Mouse (Mus musculus) adrenal gland, postnatal 10 days (tissue): Measurements from ENCODE around the gene Slc16a10. TPM values are rescaled to one million over a fixed set of nuclear protein-coding genes. Genes with fewer than 3 reads are reported as not detected.

Source experiments
- DNase-seq: peaks from one replicate; pipeline ENCODE4 v3.0.0; 2021; ENCODE audit warnings: mixed read lengths
- long read RNA-seq, 2 experiments: library from polyadenylated mRNA; stranded (forward); transcript quantifications; one replicate each; pipeline ENCODE4 v2.0.0; 2021
- total RNA-seq, 2 experiments: library from RNA; stranded (reverse); gene quantifications; 2 replicates each; pipeline ENCODE4 v1.2.3; 2021

Slc16a10 gene
- total RNA-seq = 10 to 100 TPM; 17.0 to 18.4 TPM
- long read RNA-seq, experiment 1, full-length matches to known transcripts = 16 of 23 reads
- long read RNA-seq, experiment 1, partial matches to known transcripts = 1 of 23 reads
- long read RNA-seq, experiment 1, other reads (novel, unspliced or antisense) = 6 of 23 reads
- long read RNA-seq, experiment 2, full-length matches to known transcripts = 6 of 12 reads
- long read RNA-seq, experiment 2, partial matches to known transcripts = 0 of 12 reads
- long read RNA-seq, experiment 2, other reads (novel, unspliced or antisense) = 6 of 12 reads

DNA sequence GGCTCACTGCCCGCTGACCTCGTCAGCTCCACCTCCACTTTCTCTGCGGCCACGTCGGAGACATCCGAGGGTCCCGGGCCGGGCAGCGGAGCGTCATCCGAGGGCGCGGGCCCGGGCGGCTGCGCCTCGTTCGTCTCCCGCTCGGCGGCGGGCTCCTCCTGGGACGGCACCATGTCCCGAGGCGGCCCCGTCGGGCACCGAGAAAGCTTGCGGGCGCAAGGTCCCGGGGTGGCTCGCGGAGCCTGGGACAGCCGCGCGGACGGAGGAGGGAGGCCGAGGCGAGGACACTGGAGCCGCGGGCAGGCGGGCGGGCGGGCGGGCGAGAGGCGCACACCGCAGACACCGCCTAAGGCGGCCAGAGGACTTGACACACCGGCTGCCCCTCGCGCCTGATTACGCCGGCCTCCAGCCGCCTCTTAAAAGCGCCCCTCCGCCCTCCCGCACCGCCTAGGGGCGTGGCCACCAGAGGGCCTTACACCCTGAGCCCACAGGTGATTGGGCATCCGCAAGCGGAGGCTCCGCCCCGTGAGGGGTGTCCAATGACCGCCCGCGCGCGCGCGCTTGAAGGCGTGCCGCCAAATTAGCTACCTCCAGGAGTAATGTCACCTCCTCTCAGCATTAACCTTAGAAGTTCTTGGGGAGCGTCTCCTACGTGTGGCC, at the start of gene Slc16a10:
TSS of gene Slc16a10 (minus strand) at position 395 of the 660 bp plus-strand sequence.
- peak; percentile 98 for DNase-seq

DNA sequence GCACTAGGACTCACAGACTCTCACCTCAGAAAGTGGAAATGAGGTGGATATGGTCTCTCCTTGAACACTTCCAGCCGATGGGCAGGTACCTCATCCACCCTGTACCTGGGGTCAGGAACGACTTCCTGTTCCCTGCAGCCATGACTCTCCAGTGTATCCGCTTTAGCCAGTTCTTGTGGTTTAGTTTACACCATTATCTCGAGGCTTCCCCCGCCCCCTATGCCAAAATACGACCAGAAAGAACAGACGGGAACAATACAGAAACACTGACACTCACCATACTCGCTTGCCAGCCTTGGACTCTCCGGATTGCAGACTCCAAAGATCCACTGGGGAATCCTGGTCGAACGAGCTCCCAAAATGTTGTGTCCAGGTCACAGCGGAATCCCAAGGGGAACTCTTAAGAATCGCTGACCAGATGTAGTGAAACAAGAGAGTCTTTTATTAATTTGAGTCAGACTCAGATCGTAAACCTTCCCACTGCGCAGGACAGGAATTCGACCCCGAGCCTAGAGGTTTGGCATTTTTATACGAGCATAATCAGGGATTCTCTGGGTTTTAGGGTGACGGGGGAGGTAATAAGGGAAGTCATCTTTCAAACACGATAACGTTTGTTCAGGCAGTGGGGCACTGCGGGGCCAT, 49.4 kb upstream of the Slc16a10 start:
- no peak for DNase-seq

DNA sequence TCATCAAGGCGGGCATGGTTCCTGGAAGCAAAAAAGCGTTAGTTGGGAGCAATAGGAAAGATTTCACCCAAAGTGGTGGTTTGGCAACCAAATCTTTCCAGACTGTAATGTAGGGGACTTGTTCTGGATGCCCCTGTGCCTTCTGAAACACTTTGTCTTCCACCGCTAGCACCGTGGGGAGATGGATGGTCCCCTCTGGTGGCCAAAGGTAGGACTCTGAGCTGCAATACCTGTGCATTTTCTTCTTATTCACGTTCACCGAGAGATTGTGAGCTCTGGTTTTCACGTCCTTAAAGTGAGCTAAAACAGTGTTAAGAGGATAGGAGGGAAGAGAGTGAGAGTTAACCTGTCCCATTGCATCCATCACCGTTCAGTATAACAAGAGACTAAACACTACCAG, 48.8 kb upstream of the Slc16a10 start:
- DNase-seq = no peak

DNA sequence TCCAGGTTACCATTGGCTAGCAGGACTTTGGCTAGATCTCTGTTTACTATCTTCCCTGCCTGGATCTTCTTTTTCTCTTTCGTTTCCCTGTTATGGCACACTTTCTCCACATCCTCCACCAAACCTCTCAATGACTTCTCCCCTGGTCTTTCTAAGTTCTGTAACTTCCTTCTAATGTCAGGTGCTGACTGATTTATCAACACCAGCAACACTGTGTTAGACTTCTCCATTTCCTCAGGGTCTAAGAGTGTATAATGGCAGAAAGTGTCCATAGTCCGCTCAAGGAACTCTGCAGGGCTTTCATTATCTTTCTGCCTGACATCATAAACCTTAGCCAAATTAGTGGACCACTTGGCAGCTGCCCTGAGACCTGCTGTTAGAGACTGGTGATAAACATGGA, 47.6 kb upstream of the Slc16a10 start:
- DNase-seq = no peak

DNA sequence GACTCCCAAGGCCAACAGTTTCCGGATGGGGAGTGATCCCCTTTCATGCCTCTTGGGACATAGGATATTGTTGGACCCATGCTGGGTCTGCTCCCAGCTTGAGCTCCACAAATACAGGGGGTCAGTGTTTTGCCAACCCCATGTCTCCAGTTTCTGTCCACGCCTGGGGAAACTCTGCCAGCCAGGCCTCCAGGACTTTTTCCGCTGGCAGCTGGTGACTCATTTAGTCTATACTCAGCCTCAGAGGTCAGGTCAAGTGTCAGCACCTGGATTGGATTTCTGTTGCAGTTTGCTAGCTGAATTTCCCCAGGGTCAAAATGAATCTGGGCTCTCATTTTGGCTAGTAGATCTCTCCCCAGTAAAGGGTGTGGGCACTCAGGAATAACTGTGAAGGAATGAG, 46.8 kb upstream of the Slc16a10 start:
- no peak for DNase-seq

DNA sequence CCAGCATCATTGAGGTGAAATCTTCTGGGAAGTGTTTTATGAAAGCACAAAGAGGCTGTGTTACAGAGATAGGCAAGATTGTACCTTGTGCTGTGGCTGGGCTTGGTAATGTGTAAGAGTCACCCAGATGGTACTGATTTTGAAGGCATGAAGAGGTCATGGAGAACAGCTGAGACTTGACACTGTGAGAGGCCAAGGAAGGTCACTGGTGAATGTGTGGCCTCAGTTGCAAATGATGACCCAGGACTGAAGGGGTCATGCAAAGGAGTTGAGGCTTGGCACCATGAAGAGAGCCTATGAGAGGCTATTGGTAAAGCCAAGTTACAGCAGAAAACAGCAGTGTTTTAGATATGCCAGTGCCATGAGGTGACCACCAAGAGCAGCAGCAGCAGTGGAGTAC, 43.9 kb upstream of the Slc16a10 start:
- no peak for DNase-seq

DNA sequence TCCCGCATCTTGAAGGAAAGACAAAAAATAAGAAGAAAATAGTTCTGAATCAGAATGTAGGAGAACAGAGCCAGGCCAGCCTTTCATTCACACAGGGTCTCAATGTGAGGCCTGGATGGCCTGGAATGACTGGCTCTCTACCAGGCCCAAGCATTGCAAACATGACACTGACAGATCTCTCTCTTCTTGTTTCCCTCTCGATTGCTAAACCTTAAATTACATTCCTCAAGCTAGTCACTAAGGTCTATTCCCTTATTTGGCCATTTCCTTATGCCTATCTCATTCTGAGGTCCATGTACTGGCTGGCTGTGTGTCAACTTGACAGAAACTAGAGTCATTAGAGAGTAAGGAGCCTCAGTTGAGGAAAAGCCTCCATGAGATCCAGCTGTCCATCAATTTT, 38.0 kb upstream of the Slc16a10 start:
- no peak for DNase-seq

DNA sequence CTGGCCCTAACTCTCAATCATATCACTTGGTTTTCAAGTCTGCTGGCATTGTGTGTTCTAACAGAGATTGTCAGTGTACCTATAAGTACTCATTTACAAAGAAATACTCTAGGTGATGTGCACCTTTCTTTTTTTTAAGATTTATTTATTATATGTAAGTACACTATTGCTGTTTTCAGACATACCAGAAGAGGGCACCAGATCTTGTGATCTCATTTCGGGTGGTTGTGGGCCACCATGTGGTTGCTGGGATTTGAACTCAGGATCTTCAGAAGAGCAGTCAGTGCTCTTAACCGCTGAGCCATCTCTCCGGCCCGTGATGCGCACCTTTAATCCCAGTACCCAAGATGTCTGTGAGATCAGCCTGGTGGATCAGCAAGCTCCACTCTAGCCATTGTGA, 37.1 kb upstream of the Slc16a10 start:
- DNase-seq = no peak

DNA sequence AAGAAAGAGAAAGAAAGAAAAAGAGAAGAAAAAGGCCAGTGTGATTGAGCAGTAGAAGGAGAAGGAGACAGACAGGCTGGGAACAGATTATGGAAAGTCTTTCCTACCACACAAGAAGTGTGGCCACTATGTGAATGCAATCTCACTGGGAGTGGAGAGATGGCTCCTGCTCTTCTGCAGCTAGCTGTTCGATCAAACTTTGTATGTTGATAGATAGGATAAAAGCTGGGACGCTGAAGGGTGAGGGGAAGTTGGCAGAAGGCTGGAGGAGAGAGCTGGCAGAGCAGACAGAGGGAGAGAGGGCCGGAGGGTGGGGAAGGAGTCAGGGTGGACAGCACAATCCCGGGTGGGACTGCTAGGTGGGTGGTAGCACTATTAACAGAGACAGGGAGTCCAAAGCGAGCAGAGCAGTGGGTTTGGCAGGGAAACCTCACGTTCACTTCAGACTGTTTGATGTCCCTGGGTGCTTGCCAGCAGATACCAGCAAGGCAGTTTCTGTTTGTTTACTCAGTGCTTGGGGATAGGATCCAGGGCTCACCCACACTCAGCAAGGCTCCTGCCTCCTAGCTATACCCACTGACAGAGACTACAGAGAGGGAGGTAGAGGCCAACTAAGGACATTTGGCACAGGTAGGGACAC, 35.4 kb upstream of the Slc16a10 start:
- peak; percentile 74 for DNase-seq

DNA sequence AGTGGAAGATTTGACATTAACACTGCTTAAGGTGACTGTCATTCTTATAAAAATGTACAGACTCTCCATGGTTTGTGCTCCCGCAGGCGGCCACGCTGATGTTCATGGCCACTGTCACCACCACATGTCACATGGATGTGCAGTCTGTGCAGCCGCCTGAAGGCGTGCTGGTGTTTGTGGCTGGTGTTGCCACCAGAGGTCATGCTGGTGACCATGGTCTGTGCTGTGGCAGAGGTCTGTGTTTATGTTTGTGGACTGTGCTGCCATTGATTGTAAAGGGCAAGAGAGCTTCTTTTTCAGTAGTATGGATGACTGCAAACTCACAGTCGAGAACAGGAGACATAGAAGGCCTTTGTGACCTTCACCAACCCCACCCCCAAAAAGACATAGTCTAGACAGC, 30.1 kb upstream of the Slc16a10 start:
- no peak for DNase-seq

DNA sequence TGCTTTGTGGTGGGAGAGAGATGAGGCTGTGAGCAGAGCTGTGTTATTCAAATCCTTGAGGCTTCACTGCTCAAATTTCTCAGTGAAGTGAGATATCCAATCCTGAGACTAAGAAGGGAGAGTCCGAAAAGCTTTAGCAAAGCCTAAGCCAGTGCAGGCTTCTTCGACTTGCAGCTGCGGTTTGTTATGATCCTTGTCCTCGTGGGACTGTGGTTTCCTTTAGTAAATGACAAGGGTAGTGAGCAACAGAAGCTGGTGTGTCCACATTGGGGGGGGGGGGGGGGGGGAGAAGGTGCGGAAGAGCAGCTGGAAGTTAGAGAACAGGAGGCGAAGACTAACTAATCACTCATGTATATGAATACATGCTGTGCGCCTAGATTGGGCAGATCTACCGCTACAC, 29.2 kb upstream of the Slc16a10 start:
- DNase-seq = no peak

DNA sequence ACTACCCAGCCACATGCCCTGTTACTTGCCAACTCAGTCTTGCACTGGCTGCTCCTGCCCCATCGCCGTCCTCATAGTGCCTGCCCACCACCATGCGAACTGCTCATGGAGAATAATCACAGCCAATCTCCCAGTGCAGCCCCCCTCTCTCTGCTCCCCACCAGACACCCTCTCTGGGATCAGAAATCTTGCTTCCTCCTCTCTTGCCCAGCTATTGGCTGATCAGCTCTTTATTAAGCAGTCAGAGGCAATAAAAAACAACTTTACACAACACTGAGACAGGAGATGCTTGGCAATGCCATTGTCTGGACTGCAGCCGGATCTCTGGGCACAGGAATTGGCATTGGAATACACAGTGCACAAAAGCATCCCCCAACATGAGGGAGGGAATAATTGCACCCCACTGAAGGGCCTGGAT, 28.1 kb upstream of the Slc16a10 start:
- no peak for DNase-seq

DNA sequence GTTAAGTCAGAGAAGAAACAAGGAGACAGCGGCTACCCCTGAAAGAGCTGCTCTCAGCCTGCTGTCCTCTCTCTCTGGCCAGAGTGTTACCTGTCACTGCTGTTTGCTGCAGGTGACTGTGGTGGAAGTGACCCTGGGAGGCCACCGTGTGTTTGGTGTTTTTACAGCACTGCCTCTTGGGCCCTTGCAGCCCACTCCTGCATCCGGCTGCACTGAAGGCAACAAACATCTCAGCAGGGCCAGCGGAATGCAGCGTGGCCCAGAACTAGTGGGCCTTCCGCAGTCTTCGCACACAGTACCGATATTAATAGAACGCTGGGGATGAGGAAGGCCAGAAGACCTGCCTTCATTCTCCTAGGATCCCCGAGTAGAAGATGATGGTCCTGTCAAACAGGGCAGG, 27.5 kb upstream of the Slc16a10 start:
- DNase-seq = no peak

DNA sequence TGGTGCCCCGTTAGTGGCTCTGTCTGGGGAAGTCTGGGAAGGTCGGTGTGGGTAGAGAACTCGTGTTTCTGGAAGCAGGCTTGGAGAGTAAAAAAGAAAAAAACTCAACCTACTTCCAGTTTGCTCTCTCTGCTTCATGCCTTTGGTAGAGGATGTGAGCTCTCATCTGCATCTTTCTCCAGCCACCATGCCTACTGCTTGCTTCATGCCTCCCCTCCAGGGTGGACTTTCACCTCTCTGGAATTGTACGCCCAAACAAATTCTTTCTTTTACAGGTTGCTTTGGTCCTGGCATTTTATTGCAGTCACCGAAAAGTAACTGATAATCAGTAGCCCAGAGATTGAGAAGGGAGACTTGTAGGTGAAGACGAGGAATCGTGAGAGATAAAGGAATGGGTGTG, 27.0 kb upstream of the Slc16a10 start:
- no peak for DNase-seq

DNA sequence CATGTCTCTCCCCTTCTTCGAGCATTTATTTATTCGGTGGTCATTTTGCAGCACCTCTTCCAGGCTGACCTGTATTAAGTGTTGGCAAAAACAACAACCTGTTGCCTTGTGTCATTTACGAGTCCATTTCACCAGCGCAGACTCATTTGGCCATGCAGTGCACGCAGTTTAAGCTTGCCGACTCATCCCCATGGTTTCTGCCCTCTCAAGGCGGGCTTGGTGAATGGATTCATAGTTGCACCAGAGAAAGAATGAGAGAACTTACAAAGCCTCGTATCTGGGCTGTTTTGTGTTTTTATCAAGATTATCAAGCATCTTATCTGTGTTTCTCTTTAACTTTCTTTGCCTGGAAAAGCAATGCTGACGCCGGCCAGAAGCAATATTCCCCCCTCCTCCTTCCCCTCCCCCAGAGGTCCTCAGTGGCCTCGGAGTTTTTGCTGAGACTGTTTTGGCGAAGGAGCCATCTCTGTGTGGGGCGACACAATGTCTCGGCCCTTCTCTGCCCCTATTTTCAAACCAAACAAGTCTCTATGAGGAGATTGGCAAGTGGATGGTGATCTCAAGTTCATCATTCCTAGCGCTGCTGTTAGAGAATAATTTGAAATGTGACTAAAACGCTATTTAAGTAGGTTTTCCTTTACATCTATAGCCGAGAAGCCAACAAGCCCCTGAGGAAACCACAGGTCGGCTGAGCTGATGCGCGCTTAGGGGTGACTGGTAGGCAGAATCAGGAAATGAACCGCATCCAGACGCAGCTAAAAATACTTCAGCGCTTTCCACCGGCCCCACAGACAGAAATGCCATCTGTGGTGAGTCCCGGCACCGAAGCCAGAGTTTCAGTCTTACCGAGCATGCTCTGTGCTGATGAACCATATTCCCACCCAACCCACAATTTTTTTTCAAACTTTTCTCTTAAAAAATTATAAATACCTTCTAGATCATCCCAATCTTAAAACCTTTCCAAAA, 22.6 kb upstream of the Slc16a10 start:
- DNase-seq = no peak

DNA sequence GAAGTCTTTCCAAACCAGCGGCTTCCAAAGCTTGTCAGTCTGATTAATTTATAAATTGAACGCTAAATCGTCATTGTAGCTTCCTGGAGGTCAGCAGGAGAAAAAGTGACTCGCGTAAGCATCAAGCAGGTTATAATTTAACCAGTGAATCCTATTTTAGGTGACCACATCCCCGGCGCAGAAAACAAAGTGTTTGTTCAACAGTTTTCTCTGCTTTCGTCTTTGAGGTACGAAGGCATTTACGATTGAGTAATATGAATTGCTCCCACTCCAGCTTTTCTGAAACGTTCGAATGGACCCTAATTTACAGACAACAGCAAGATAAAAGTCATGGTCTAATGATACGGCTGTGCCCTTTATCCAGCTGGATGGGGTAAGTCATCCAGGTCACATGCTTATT, 21.9 kb upstream of the Slc16a10 start:
- no peak for DNase-seq

DNA sequence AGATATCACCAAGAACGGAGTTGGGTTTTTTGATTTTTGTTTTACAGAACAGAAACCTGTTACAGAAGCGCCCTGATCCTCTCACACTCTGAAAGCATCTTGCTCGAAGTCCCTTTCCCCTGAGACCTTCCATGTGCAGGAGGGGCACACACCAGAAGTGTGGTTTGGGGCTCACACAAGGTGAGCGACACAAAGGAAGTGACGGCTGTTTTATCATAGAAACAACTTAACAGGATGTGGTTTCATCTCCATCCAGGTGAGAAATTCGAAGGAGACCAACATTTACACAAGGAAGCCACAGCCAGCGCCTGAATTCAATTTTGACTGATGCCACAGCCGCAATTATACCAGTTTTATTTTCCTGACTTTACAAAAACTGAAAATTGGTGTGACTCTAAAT, 21.3 kb upstream of the Slc16a10 start:
- DNase-seq = no peak

DNA sequence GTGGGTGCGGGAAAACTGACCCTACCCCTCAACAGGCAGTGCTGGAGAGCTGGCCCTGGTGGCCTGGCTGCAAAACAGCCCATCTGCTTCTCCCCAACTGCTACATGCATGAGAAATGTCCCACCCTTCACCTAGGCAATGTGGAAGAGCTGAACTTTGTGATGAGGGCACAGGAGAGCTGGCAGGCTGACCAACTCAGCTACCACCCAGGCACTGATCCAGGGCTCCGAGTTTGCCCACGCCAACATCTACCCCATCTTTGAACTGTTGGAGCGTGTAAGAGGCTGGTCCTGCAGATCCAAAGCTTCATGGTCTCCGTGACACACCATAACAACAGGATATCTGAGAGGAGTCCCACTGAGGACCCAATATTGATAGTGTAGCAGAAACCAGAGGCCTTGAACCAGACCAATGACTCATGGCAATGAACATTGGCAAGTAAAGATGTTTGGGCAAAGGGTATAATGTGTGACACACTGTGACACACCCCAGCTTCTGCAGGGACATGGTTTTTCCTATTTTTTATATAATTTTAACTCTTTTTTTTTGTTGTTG, 19.7 kb upstream of the Slc16a10 start:
- DNase-seq = no peak

DNA sequence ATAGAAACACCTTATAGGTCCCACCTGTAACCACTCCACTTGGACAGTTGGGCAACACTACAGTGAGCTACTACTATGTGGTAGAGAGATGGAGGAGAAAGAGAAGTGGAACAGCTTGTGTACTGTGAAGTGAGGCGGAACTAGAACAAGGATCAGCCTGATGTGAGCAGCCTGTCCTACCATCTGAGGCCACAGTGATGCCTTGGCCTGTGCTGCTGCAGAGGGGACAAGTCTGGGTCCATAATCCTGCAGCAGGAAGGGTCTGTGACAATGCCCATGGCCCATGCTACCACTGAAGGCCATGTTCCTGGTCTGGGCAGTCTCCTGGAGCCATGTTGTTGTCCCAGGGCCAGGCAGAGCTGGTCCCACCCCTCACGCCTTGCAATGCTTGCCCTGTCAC, 19.2 kb upstream of the Slc16a10 start:
- no peak for DNase-seq

DNA sequence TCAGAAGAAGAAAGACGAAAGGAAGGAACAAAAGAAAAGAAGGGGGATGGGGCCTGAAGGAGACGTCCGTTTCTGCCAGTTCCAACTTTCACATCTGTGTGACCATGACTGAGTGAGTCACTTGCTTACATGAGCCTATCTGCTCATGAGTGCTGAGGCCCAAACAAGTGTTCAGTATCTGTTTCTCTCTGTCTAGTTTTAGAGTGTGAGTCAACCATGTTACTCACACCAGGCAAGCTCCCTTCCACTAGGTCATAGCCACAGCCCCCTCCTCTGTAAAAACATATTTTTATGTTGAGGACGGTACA, 10.4 kb upstream of the Slc16a10 start:
- DNase-seq = peak; percentile 28

DNA sequence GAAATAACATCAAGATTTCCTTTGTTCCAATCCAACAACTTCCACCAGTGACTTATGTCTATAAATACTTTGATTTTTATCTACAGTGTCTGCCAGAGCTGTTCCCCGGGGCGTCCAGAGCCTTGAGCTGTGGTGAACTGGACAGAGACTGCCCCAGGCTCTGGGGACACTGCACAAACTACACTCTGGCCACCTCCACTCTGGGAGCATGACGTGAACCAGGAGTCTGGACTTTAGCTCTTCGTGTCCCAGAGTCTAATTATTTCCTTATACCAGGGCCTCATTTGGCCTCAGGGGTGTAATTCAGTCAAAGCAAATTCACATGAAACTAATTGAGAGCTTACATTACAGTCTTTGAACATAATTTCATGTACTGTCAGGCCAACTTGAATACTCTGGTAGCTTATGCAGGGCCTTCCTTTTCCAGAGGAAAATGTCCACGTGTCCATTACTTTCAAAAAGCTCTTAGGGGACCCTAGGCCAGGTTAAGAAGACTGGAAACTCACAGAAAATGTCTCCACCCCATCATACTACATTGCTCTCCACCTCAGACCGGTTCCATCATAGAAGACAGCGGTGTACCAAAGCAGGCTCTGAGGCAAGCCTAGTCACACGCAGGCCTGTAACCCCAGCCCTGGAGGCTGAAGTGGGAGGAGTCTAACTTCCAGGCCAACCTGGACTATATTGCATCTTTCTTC, 9.9 kb upstream of the Slc16a10 start:
- peak; percentile 53 for DNase-seq
